In genomic region chr4:133756514-133757268, GRCm38 (mm10) we compare ENCODE assay signal across 7 mouse cellular contexts. TPM values are rescaled to one million over a fixed set of nuclear protein-coding genes. Genes with fewer than 3 reads are reported as not detected.
DNase-seq lines count a peak whose midpoint lies in the region; ATAC-seq lines count a peak whose summit lies in the region.

TSS of gene Arid1a (minus strand) at chr4:133756769.

- peak within 1 kb of the TSS; percentile 77 for H3K4me3 ChIP-seq in intestine, embryonic 16.5 days (ENCODE audit: low read length)
- peak within 1 kb of the TSS; percentile 57 for H3K4me3 ChIP-seq in midbrain, embryonic 11.5 days (ENCODE audit: low read depth, low read length)

- H3K9me3 ChIP-seq in intestine, embryonic 16.5 days (ENCODE audit: control insufficient read depth, low read length), result no peaks in the 10 kb centered on the region
- H3K9me3 ChIP-seq in midbrain, embryonic 11.5 days (ENCODE audit: control insufficient read depth, low read length), result no peaks in the 10 kb centered on the region

- H3K27ac ChIP-seq in intestine, embryonic 16.5 days (ENCODE audit: low read length), result peak within 1 kb of the TSS; percentile 100
- H3K27ac ChIP-seq in midbrain, embryonic 11.5 days (ENCODE audit: low read depth, low read length), result peak within 1 kb of the TSS; percentile 100

- peak; percentile 93 for DNase-seq in adrenal gland, adult 8-10 months
- DNase-seq in embryo, embryonic 9.5 days (ENCODE audit: extremely low spot score), result peak; percentile 93
- peak; percentile 83 to 92 for DNase-seq in gastrocnemius, postnatal 4 days (ENCODE audit: low spot score in 2 of 2)
- DNase-seq in left cerebral cortex, postnatal 36 days (ENCODE audit: low spot score in 2 of 2), result peak; percentile 95 to 96
- DNase-seq in midbrain, embryonic 11.5 days (ENCODE audit: low spot score, missing footprints), result peak; percentile 99
- DNase-seq in skeletal muscle tissue, adult 2 months (ENCODE audit: low read depth, low spot score), result peak; percentile 91

- H3K9ac ChIP-seq in intestine, embryonic 16.5 days (ENCODE audit: low read depth, low read length), result peak within 1 kb of the TSS; percentile 98
- H3K9ac ChIP-seq in midbrain, embryonic 11.5 days (ENCODE audit: low read length), result peak within 1 kb of the TSS; percentile 100

- intact Hi-C loops in left cerebral cortex, postnatal 36 days (cut with DNase I), result loop anchor here (1.0 to 10.0 kb wide), 3 partner anchors 57 to 162 kb away; partner anchors contain the start of gene Pigv

- peaks cover 17% of the 10 kb centered on the region for H3K4me1 ChIP-seq in intestine, embryonic 16.5 days (ENCODE audit: control insufficient read depth, insufficient read depth, low read length)
- H3K4me1 ChIP-seq in midbrain, embryonic 11.5 days (ENCODE audit: control insufficient read depth, insufficient read depth, low read length), result peaks cover 17% of the 10 kb centered on the region

- peak within 1 kb of the TSS; percentile 90 for H3K4me2 ChIP-seq in intestine, embryonic 16.5 days (ENCODE audit: low read depth, low read length)
- H3K4me2 ChIP-seq in midbrain, embryonic 11.5 days, result peak within 1 kb of the TSS; percentile 97

- WGBS in intestine, embryonic 16.5 days, result under 1% methylated on average over 40 of the region's 40 CpGs
- WGBS in midbrain, embryonic 11.5 days, result 1% methylated on average over 40 of the region's 40 CpGs

- H3K36me3 ChIP-seq in intestine, embryonic 16.5 days (ENCODE audit: control insufficient read depth, insufficient read depth, low read length), result no peaks in the 10 kb centered on the region
- no peaks in the 10 kb centered on the region for H3K36me3 ChIP-seq in midbrain, embryonic 11.5 days (ENCODE audit: control insufficient read depth, insufficient read depth, low read length)

- no peaks in the 10 kb centered on the region for H3K27me3 ChIP-seq in intestine, embryonic 16.5 days (replicated peaks; ENCODE audit: control insufficient read depth, insufficient read depth, low read length)
- no peaks in the 10 kb centered on the region for H3K27me3 ChIP-seq in midbrain, embryonic 11.5 days (ENCODE audit: control insufficient read depth, insufficient read depth, low read length)

- peak; percentile 64 for ATAC-seq in intestine, embryonic 16.5 days
- ATAC-seq in midbrain, embryonic 11.5 days (ENCODE audit: low FRiP score), result peak; percentile 69

RNA-seq across cellular contexts. Expression of gene Arid1a, which starts in this region (rescaled TPM):
- total RNA-seq in adrenal gland, adult 8-10 months (2022), result 10 to 100 TPM; 50.7 to 84.3 (median 61.1) TPM
- total RNA-seq in gastrocnemius, postnatal 4 days (2021), result 10 to 100 TPM; 55.0 to 55.5 TPM
- 17.8 and 18.5 TPM in 2 replicates for polyA plus RNA-seq in intestine, embryonic 16.5 days (2015; fragmentation: Nextera tagmentation; extraction: Ambion mirVana)
- 10 to 100 TPM; 76.5 to 96.1 TPM for total RNA-seq in left cerebral cortex, postnatal 36 days (2021)
- 39.1 and 39.2 TPM in 2 replicates for polyA plus RNA-seq in midbrain, embryonic 11.5 days (2014; fragmentation: Nextera tagmentation; extraction: Ambion mirVana)

Comparison
In these comparisons a context has a peak if more than half of its experiments do, and no peak if none do; other contexts are left out.
1. Peak in every context shown above with its lines: DNase-seq, ATAC-seq, H3K4me3 ChIP-seq and H3K27ac ChIP-seq.